ENCODE assay signal across 8 mouse cellular contexts in genomic region chr12:81807953-81808352, GRCm38 (mm10). TPM values are rescaled to one million over a fixed set of nuclear protein-coding genes. Genes with fewer than 3 reads are reported as not detected.
DNase-seq lines count a peak whose midpoint lies in the region; ATAC-seq and TF ChIP-seq lines count a peak whose summit lies in the region.

No protein-coding gene starts in this region.

- no peaks in the 10 kb centered on the region for H3K9me3 ChIP-seq in ES-Bruce4 (replicated peaks; ENCODE audit: control insufficient read depth, insufficient read depth, low read length, poor library complexity, severe bottlenecking)
- no peaks in the 10 kb centered on the region for H3K9me3 ChIP-seq in heart, embryonic 16.5 days (replicated peaks; ENCODE audit: control insufficient read depth, low read length)
- H3K9me3 ChIP-seq in midbrain, embryonic 13.5 days: no peaks in the 10 kb centered on the region

- TF ChIP-seq POLR2A in ES-Bruce4 (IDR thresholded peaks at IDR 0.05; ENCODE audit: insufficient read depth, low read length): no peak

- H3K27me3 ChIP-seq in ES-Bruce4 (ENCODE audit: control insufficient read depth, insufficient read depth, low read length, poor library complexity, severe bottlenecking): no peaks in the 10 kb centered on the region
- H3K27me3 ChIP-seq in heart, embryonic 16.5 days (ENCODE audit: control insufficient read depth, insufficient read depth, low read length): no peaks in the 10 kb centered on the region
- peaks cover 21% of the 10 kb centered on the region for H3K27me3 ChIP-seq in midbrain, embryonic 13.5 days

- peak; percentile 27 to 43 for DNase-seq in adrenal gland, postnatal 36 days
- DNase-seq in kidney, postnatal 25 days: peak; percentile 46 to 71
- no peak for DNase-seq in urinary bladder, adult 2 months (ENCODE audit: low spot score)
- DNase-seq in right cerebral cortex, postnatal 10 days (ENCODE audit: low spot score in 2 of 2): no peak

- no peak for TF ChIP-seq EP300 in ES-Bruce4 (IDR thresholded peaks at IDR 0.05; ENCODE audit: insufficient read depth, low read depth, low read length)

- H3K9ac ChIP-seq in ES-Bruce4 (ENCODE audit: low read depth, poor library complexity, severe bottlenecking): peak overlapping the region; percentile 53
- peak overlapping the region; percentile 67; the same call in 1 of the 2 replicates for H3K9ac ChIP-seq in heart, embryonic 16.5 days (ENCODE audit: low read length)
- no peak overlapping the region for H3K9ac ChIP-seq in midbrain, embryonic 13.5 days (replicated peaks)

- WGBS in heart, embryonic 16.5 days: 18% methylated on average over 11 of the region's 11 CpGs
- WGBS in midbrain, embryonic 13.5 days: 13% methylated on average over 11 of the region's 11 CpGs

- no peak for ATAC-seq in heart, embryonic 16.5 days (replicated peaks; ENCODE audit: extremely low read depth, insufficient read depth, low FRiP score)
- ATAC-seq in midbrain, embryonic 13.5 days: peak; percentile 67
- ATAC-seq in megakaryocyte, adult 5-6 weeks (ENCODE audit: poor library complexity, severe bottlenecking): no peak

- no peak for TF ChIP-seq CTCF in ES-Bruce4 (IDR thresholded peaks at IDR 0.05; ENCODE audit: low read depth, low read length)

- H3K4me3 ChIP-seq in ES-Bruce4 (ENCODE audit: low read depth, low read length): no peak overlapping the region
- H3K4me3 ChIP-seq in heart, embryonic 16.5 days (ENCODE audit: low read length): peak overlapping the region; percentile 49
- H3K4me3 ChIP-seq in midbrain, embryonic 13.5 days (replicated peaks): peak overlapping the region; percentile 19; the same call in 1 of the 2 replicates

- H3K27ac ChIP-seq in ES-Bruce4 (ENCODE audit: insufficient read depth, low read length): no peak overlapping the region
- H3K27ac ChIP-seq in heart, embryonic 16.5 days (ENCODE audit: low read length): no peak overlapping the region
- H3K27ac ChIP-seq in midbrain, embryonic 13.5 days: no peak overlapping the region

- peaks cover 7% of the 10 kb centered on the region for H3K4me1 ChIP-seq in ES-Bruce4 (ENCODE audit: control insufficient read depth, insufficient read depth, low read length)
- H3K4me1 ChIP-seq in heart, embryonic 16.5 days (ENCODE audit: control insufficient read depth, insufficient read depth, low read length): peaks cover 25% of the 10 kb centered on the region
- peaks cover 21% of the 10 kb centered on the region for H3K4me1 ChIP-seq in midbrain, embryonic 13.5 days (replicated peaks)

- H3K36me3 ChIP-seq in ES-Bruce4 (ENCODE audit: control insufficient read depth, insufficient read depth, low read length, poor library complexity, severe bottlenecking): no peaks in the 10 kb centered on the region
- no peaks in the 10 kb centered on the region for H3K36me3 ChIP-seq in heart, embryonic 16.5 days (ENCODE audit: control insufficient read depth, insufficient read depth)
- no peaks in the 10 kb centered on the region for H3K36me3 ChIP-seq in midbrain, embryonic 13.5 days

- peak overlapping the region; percentile 84 for H3K4me2 ChIP-seq in heart, embryonic 16.5 days (ENCODE audit: low read depth, low read length)
- H3K4me2 ChIP-seq in midbrain, embryonic 13.5 days (replicated peaks): peak overlapping the region; percentile 49

RNA-seq across cellular contexts. Expression of gene Map3k9, which starts 27.0 kb away (rescaled TPM):
- 13.8 and 16.4 TPM in 2 replicates for polyA plus RNA-seq in ES-Bruce4 (2011; ENCODE audit: insufficient read depth, insufficient read length, low read depth, missing spikeins)
- 1 to 10 TPM; 1.2 to 3.4 TPM for total RNA-seq in adrenal gland, postnatal 36 days (2021)
- polyA plus RNA-seq in heart, embryonic 16.5 days (2015; fragmentation: Nextera tagmentation; extraction: Ambion mirVana): 0.20 and 0.37 TPM in 2 replicates
- 7.2 and 9.3 TPM in 2 replicates for polyA plus RNA-seq in midbrain, embryonic 13.5 days (2015; fragmentation: Nextera tagmentation; extraction: Ambion mirVana)
- total RNA-seq in megakaryocyte, adult 5-6 weeks (2015): 4.6 TPM in 2 replicates
- 6.3 and 11.0 TPM in 2 replicates for total RNA-seq in megakaryocyte, adult 5-6 weeks (2017)
- polyA plus RNA-seq in urinary bladder, adult 2 months (2012; rRNA removed): 1.4 and 2.3 TPM in 2 replicates

RNA-seq across cellular contexts. Expression of gene Pcnx, which starts 51.9 kb away (rescaled TPM):
- polyA plus RNA-seq in ES-Bruce4 (2011; ENCODE audit: insufficient read depth, insufficient read length, low read depth, missing spikeins): 18.5 and 24.4 TPM in 2 replicates
- 10 to 100 TPM; 52.7 to 54.6 TPM for total RNA-seq in adrenal gland, postnatal 36 days (2021)
- 9.3 and 10.9 TPM in 2 replicates for polyA plus RNA-seq in heart, embryonic 16.5 days (2015; fragmentation: Nextera tagmentation; extraction: Ambion mirVana)
- polyA plus RNA-seq in midbrain, embryonic 13.5 days (2015; fragmentation: Nextera tagmentation; extraction: Ambion mirVana): 8.2 and 9.4 TPM in 2 replicates
- 33.1 and 40.1 TPM in 2 replicates for total RNA-seq in megakaryocyte, adult 5-6 weeks (2015)
- total RNA-seq in megakaryocyte, adult 5-6 weeks (2017): 13.1 and 18.8 TPM in 2 replicates
- 23.3 and 35.3 TPM in 2 replicates for polyA plus RNA-seq in urinary bladder, adult 2 months (2012; rRNA removed)

Comparison
In these comparisons a context has a peak if more than half of its experiments do, and no peak if none do; other contexts are left out.
1. DNase-seq: peak in adrenal gland, postnatal 36 days (2 of 2) and kidney, postnatal 25 days (2 of 2); none in urinary bladder, adult 2 months (single experiment) and right cerebral cortex, postnatal 10 days (0 of 2).